Mouse (Mus musculus): ENCODE data around the gene Ctns. TPM values are rescaled to one million over a fixed set of nuclear protein-coding genes. Genes with fewer than 3 reads are reported as not detected.

Gene Ctns
- polyA plus RNA-seq, 1 experiment: 4.2 TPM

GRCm38 (mm10) chr11:73233992-73234391 is 35.1 kb upstream of the Ctns start, which contains the start of gene Trpv1:
TSS of gene Trpv1 (plus strand) at chr11:73234292.
- no peak within 1 kb of the TSS for H3K4me3 ChIP-seq (ENCODE audit: insufficient read depth, poor library complexity, severe bottlenecking)
- peaks cover 3% of the 10 kb centered on the region for H3K27me3 ChIP-seq (ENCODE audit: control insufficient read depth, insufficient read depth, insufficient read length)
- H3K79me2 ChIP-seq (ENCODE audit: control insufficient read depth, insufficient read depth): no peaks in the 10 kb centered on the region
- no peak within 1 kb of the TSS for H3ac ChIP-seq (ENCODE audit: control insufficient read depth, insufficient read length, low read depth)
- H3K79me3 ChIP-seq (ENCODE audit: low read depth): no peaks in the 10 kb centered on the region
- no peaks in the 10 kb centered on the region for H3K36me3 ChIP-seq (ENCODE audit: control insufficient read depth, insufficient read depth)
- TF ChIP-seq CTCF (IDR thresholded peaks at IDR 0.05; ENCODE audit: control insufficient read depth, insufficient read depth, insufficient read length) (no peak), CEBPB (IDR thresholded peaks at IDR 0.05; ENCODE audit: low read depth) (no peak), FOSL1 (IDR thresholded peaks at IDR 0.05; ENCODE audit: insufficient read depth, low read length, poor library complexity, severe bottlenecking) (no peak), MAX (IDR thresholded peaks at IDR 0.05) (no peak), MYOD1 (IDR thresholded peaks at IDR 0.05; ENCODE audit: control insufficient read depth, insufficient read length, low read depth) (no peak), USF1 (IDR thresholded peaks at IDR 0.05; ENCODE audit: low read depth) (no peak), MYOG (IDR thresholded peaks at IDR 0.05; ENCODE audit: control insufficient read depth, extremely low read depth, insufficient read length) (no peak)

- no peak overlapping the region for H3K4me3 ChIP-seq (ENCODE audit: insufficient read depth, poor library complexity, severe bottlenecking)
- no peaks in the 10 kb centered on the region for H3K79me2 ChIP-seq (ENCODE audit: control insufficient read depth, insufficient read depth)
- H3K79me3 ChIP-seq (ENCODE audit: low read depth): no peaks in the 10 kb centered on the region
- no peaks in the 10 kb centered on the region for H3K36me3 ChIP-seq (ENCODE audit: control insufficient read depth, insufficient read depth)
- no peak for TF ChIP-seq CEBPB (IDR thresholded peaks at IDR 0.05; ENCODE audit: low read depth)
- TF ChIP-seq USF1 (IDR thresholded peaks at IDR 0.05; ENCODE audit: low read depth): peak; percentile 19
- TF ChIP-seq MYOD1 (IDR thresholded peaks at IDR 0.05; ENCODE audit: control insufficient read depth, insufficient read length, low read depth): no peak
- TF ChIP-seq CTCF (IDR thresholded peaks at IDR 0.05; ENCODE audit: control insufficient read depth, insufficient read depth, insufficient read length): no peak
- H3ac ChIP-seq (ENCODE audit: control insufficient read depth, insufficient read length, low read depth): no peak overlapping the region
- peaks cover 2% of the 10 kb centered on the region for H3K27me3 ChIP-seq (ENCODE audit: control insufficient read depth, insufficient read depth, insufficient read length)
Observed at GRCm38 (mm10) chr11:73232513-73232912, 33.7 kb upstream of the Ctns start.

GRCm38 (mm10) chr11:73230081-73230480 is 31.2 kb upstream of the Ctns start:
- Histone ChIP-seq H3K36me3 (ENCODE audit: control insufficient read depth, insufficient read depth) (no peaks in the 10 kb centered on the region), H3K4me3 (ENCODE audit: insufficient read depth, poor library complexity, severe bottlenecking) (no peak overlapping the region), H3K79me3 (ENCODE audit: low read depth) (no peaks in the 10 kb centered on the region), H3K27me3 (ENCODE audit: control insufficient read depth, insufficient read depth, insufficient read length) (no peaks in the 10 kb centered on the region), H3ac (ENCODE audit: control insufficient read depth, insufficient read length, low read depth) (no peak overlapping the region), H3K79me2 (ENCODE audit: control insufficient read depth, insufficient read depth) (no peaks in the 10 kb centered on the region)
- TF ChIP-seq MAX (IDR thresholded peaks at IDR 0.05): no peak
- TF ChIP-seq CTCF (IDR thresholded peaks at IDR 0.05; ENCODE audit: control insufficient read depth, insufficient read depth, insufficient read length): no peak
- no peak for TF ChIP-seq FOSL1 (IDR thresholded peaks at IDR 0.05; ENCODE audit: insufficient read depth, low read length, poor library complexity, severe bottlenecking)
- no peak for TF ChIP-seq USF1 (IDR thresholded peaks at IDR 0.05; ENCODE audit: low read depth)
- TF ChIP-seq CEBPB (IDR thresholded peaks at IDR 0.05; ENCODE audit: low read depth): no peak
- TF ChIP-seq MYOG (IDR thresholded peaks at IDR 0.05; ENCODE audit: control insufficient read depth, extremely low read depth, insufficient read length): no peak
- no peak for TF ChIP-seq MYOD1 (IDR thresholded peaks at IDR 0.05; ENCODE audit: control insufficient read depth, insufficient read length, low read depth)

- H3K4me3 ChIP-seq (ENCODE audit: insufficient read depth, poor library complexity, severe bottlenecking): no peak overlapping the region
- no peaks in the 10 kb centered on the region for H3K79me2 ChIP-seq (ENCODE audit: control insufficient read depth, insufficient read depth)
- no peaks in the 10 kb centered on the region for H3K79me3 ChIP-seq (ENCODE audit: low read depth)
- no peaks in the 10 kb centered on the region for H3K27me3 ChIP-seq (ENCODE audit: control insufficient read depth, insufficient read depth, insufficient read length)
- no peak overlapping the region for H3ac ChIP-seq (ENCODE audit: control insufficient read depth, insufficient read length, low read depth)
- H3K36me3 ChIP-seq (ENCODE audit: control insufficient read depth, insufficient read depth): no peaks in the 10 kb centered on the region
- TF ChIP-seq MYOD1 (IDR thresholded peaks at IDR 0.05; ENCODE audit: control insufficient read depth, insufficient read length, low read depth): no peak
- no peak for TF ChIP-seq CEBPB (IDR thresholded peaks at IDR 0.05; ENCODE audit: low read depth)
- no peak for TF ChIP-seq USF1 (IDR thresholded peaks at IDR 0.05; ENCODE audit: low read depth)
- no peak for TF ChIP-seq MYOG (IDR thresholded peaks at IDR 0.05; ENCODE audit: control insufficient read depth, extremely low read depth, insufficient read length)
- no peak for TF ChIP-seq FOSL1 (IDR thresholded peaks at IDR 0.05; ENCODE audit: insufficient read depth, low read length, poor library complexity, severe bottlenecking)
- TF ChIP-seq CTCF (IDR thresholded peaks at IDR 0.05; ENCODE audit: control insufficient read depth, insufficient read depth, insufficient read length): no peak
Observed at GRCm38 (mm10) chr11:73228881-73229280, 30.0 kb upstream of the Ctns start.

GRCm38 (mm10) chr11:73225856-73226255 is 27.0 kb upstream of the Ctns start:
- Histone ChIP-seq H3K36me3 (ENCODE audit: control insufficient read depth, insufficient read depth) (no peaks in the 10 kb centered on the region), H3ac (ENCODE audit: control insufficient read depth, insufficient read length, low read depth) (no peak overlapping the region), H3K79me2 (ENCODE audit: control insufficient read depth, insufficient read depth) (no peaks in the 10 kb centered on the region), H3K79me3 (ENCODE audit: low read depth) (no peaks in the 10 kb centered on the region), H3K4me3 (ENCODE audit: insufficient read depth, poor library complexity, severe bottlenecking) (no peak overlapping the region), H3K27me3 (ENCODE audit: control insufficient read depth, insufficient read depth, insufficient read length) (no peaks in the 10 kb centered on the region)
- TF ChIP-seq MAX (IDR thresholded peaks at IDR 0.05): no peak
- no peak for TF ChIP-seq FOSL1 (IDR thresholded peaks at IDR 0.05; ENCODE audit: insufficient read depth, low read length, poor library complexity, severe bottlenecking)
- TF ChIP-seq USF1 (IDR thresholded peaks at IDR 0.05; ENCODE audit: low read depth): no peak
- no peak for TF ChIP-seq MYOD1 (IDR thresholded peaks at IDR 0.05; ENCODE audit: control insufficient read depth, insufficient read length, low read depth)
- no peak for TF ChIP-seq CTCF (IDR thresholded peaks at IDR 0.05; ENCODE audit: control insufficient read depth, insufficient read depth, insufficient read length)

- TF ChIP-seq FOSL1 (IDR thresholded peaks at IDR 0.05; ENCODE audit: insufficient read depth, low read length, poor library complexity, severe bottlenecking) (no peak), MYOG (IDR thresholded peaks at IDR 0.05; ENCODE audit: control insufficient read depth, extremely low read depth, insufficient read length) (no peak), MAX (IDR thresholded peaks at IDR 0.05) (no peak), MYOD1 (IDR thresholded peaks at IDR 0.05; ENCODE audit: control insufficient read depth, insufficient read length, low read depth) (no peak), CTCF (IDR thresholded peaks at IDR 0.05; ENCODE audit: control insufficient read depth, insufficient read depth, insufficient read length) (no peak), CEBPB (IDR thresholded peaks at IDR 0.05; ENCODE audit: low read depth) (no peak), USF1 (IDR thresholded peaks at IDR 0.05; ENCODE audit: low read depth) (no peak)
- H3K79me3 ChIP-seq (ENCODE audit: low read depth): no peaks in the 10 kb centered on the region
- H3K36me3 ChIP-seq (ENCODE audit: control insufficient read depth, insufficient read depth): no peaks in the 10 kb centered on the region
- no peak overlapping the region for H3ac ChIP-seq (ENCODE audit: control insufficient read depth, insufficient read length, low read depth)
- H3K4me3 ChIP-seq (ENCODE audit: insufficient read depth, poor library complexity, severe bottlenecking): no peak overlapping the region
- no peaks in the 10 kb centered on the region for H3K27me3 ChIP-seq (ENCODE audit: control insufficient read depth, insufficient read depth, insufficient read length)
- H3K79me2 ChIP-seq (ENCODE audit: control insufficient read depth, insufficient read depth): no peaks in the 10 kb centered on the region
Observed at GRCm38 (mm10) chr11:73223966-73224365, 25.1 kb upstream of the Ctns start.
